Mouse (Mus musculus): ENCODE results near the gene Ndrg3.

GRCm38 (mm10) chr2:156927663-156928062, 64.2 kb downstream of the Ndrg3 start:
- TF ChIP-seq CTCF (IDR thresholded peaks at IDR 0.05; ENCODE audit: low read depth) (no peak), EP300 (optimal IDR thresholded peaks at IDR 0.05) (no peak)

All from stomach, postnatal 0 days (tissue).